Mouse (Mus musculus) embryonic facial prominence, embryonic 11.5 days (tissue): Measurements from ENCODE around the gene Mrto4. TPM values are rescaled to one million over a fixed set of nuclear protein-coding genes. Genes with fewer than 3 reads are reported as not detected.
A peak's percentile ranks its signal among the peaks of the same experiment; 100 is the strongest.

Source experiments
- ATAC-seq: fragments of 200-750 bp; cut with Nextera tagmentation; replicated peaks from 2 replicates; pipeline ENCODE4 v1.8.0; 2017; ENCODE audit warnings: low read depth; ENCODE audit not compliant: insufficient number of reproducible peaks, low FRiP score, low TSS enrichment
- DNase-seq: peaks from one replicate; pipeline ENCODE4 v3.0.0-alpha.2; 2015; ENCODE audit warnings: low spot score
- H3K27ac ChIP-seq: fragments of 300-500 bp; sonication (generic); replicated peaks from 2 replicates; pipeline ENCODE4 v1.5.1; 2014; ENCODE audit warnings: mild to moderate bottlenecking, low read depth, low read length, control low read depth
- H3K27me3 ChIP-seq: fragments of 300-500 bp; sonication (generic); 2 replicates; pipeline ENCODE4 v1.6.1; 2014; ENCODE audit warnings: mild to moderate bottlenecking, low read length, moderate library complexity, mixed read lengths; ENCODE audit not compliant: control insufficient read depth, insufficient read depth
- H3K36me3 ChIP-seq: fragments of 300-500 bp; sonication (generic); replicated peaks from 2 replicates; pipeline ENCODE4 v1.6.1; 2014; ENCODE audit warnings: low read depth, mild to moderate bottlenecking, low read length, moderate library complexity, mixed read lengths; ENCODE audit not compliant: control insufficient read depth, insufficient read depth
- H3K4me1 ChIP-seq: fragments of 300-500 bp; sonication (generic); 2 replicates; pipeline ENCODE4 v1.6.1; 2014; ENCODE audit warnings: low read length, mixed read lengths; ENCODE audit not compliant: control insufficient read depth, insufficient read depth
- H3K4me2 ChIP-seq: fragments of 300-500 bp; sonication (generic); 2 replicates; pipeline ENCODE4 v1.6.1; 2014; ENCODE audit warnings: low read depth, mild to moderate bottlenecking, control low read depth, low read length, moderate library complexity
- H3K4me3 ChIP-seq: fragments of 300-500 bp; sonication (generic); 2 replicates; pipeline ENCODE4 v1.5.1; 2014; ENCODE audit warnings: low read depth, low read length, control low read depth
- H3K9ac ChIP-seq: fragments of 300-500 bp; sonication (generic); replicated peaks from 2 replicates; pipeline ENCODE4 v1.6.1; 2014; ENCODE audit warnings: mild to moderate bottlenecking, control low read depth, low read length
- H3K9me3 ChIP-seq: fragments of 300-500 bp; sonication (generic); replicated peaks from 2 replicates; pipeline ENCODE4 v1.6.1; 2016; ENCODE audit warnings: mild to moderate bottlenecking, low read length, inconsistent platforms, mixed read lengths; ENCODE audit not compliant: control insufficient read depth
- WGBS: fragments of 180-500 bp; shearing (Covaris S2); extraction: QIAGEN DNeasy Blood & Tissue Kit; methylation state at CpG from one replicate; pipeline ENCODE4 v1.1.7; 2014; 5-methylcytosine and 5-hydroxymethylcytosine counted together
- polyA plus RNA-seq: library from polyadenylated mRNA; unstranded; fragments of >200 nt; fragmentation: Nextera tagmentation; extraction: Ambion mirVana; gene quantifications from 2 replicates; pipeline ENCODE4 v1.2.1, GENCODE M21; 2014

The Mrto4 gene
- polyA plus RNA-seq, 1 experiment from 2014 or later: 145 TPM

GRCm38 (mm10) chr4:139360761-139361548 is 8.6 kb upstream of the Mrto4 start:
- Histone ChIP-seq H3K4me3 (no peak overlapping the region), H3K36me3 (peaks cover 3% of the 10 kb centered on the region), H3K4me2 (no peak overlapping the region), H3K4me1 (no peaks in the 10 kb centered on the region), H3K27me3 (no peaks in the 10 kb centered on the region), H3K9me3 (no peaks in the 10 kb centered on the region), H3K27ac (no peak overlapping the region), H3K9ac (no peak overlapping the region)
- ATAC-seq (no peak), DNase-seq (no peak)
- 92% methylated on average over 11 of the region's 11 CpGs for WGBS

- no peaks in the 10 kb centered on the region for H3K27me3 ChIP-seq
- DNase-seq: no peak
- no peak overlapping the region for H3K27ac ChIP-seq
- no peaks in the 10 kb centered on the region for H3K4me1 ChIP-seq
- H3K9me3 ChIP-seq: no peaks in the 10 kb centered on the region
- no peak overlapping the region for H3K9ac ChIP-seq
- H3K4me2 ChIP-seq: no peak overlapping the region
- no peak for ATAC-seq
- WGBS: 91% methylated on average over 3 of the region's 3 CpGs
- H3K36me3 ChIP-seq: peaks cover 3% of the 10 kb centered on the region; the same call in 1 of the 2 replicates
- H3K4me3 ChIP-seq: no peak overlapping the region
Measured at GRCm38 (mm10) chr4:139357211-139357610, 4.8 kb upstream of the Mrto4 start.

GRCm38 (mm10) chr4:139352832-139353231 is 456 bp upstream of the Mrto4 start:
- H3K9me3 ChIP-seq: no peaks in the 10 kb centered on the region
- ATAC-seq: peak; percentile 26; the same call in 1 of the 2 replicates

GRCm38 (mm10) chr4:139345416-139346019 is 6.9 kb downstream of the Mrto4 start:
- ATAC-seq (no peak), DNase-seq (no peak)
- Histone ChIP-seq H3K36me3 (peaks cover 14% of the 10 kb centered on the region), H3K9ac (no peak overlapping the region), H3K9me3 (no peaks in the 10 kb centered on the region), H3K4me1 (no peaks in the 10 kb centered on the region), H3K4me3 (no peak overlapping the region), H3K4me2 (no peak overlapping the region), H3K27me3 (no peaks in the 10 kb centered on the region), H3K27ac (no peak overlapping the region)
- WGBS: 72% methylated on average over 23 of the region's 23 CpGs

More at GRCm38 (mm10) chr4:139352832-139353231, 456 bp upstream of the Mrto4 start:
- H3K27me3 ChIP-seq: no peaks in the 10 kb centered on the region
- H3K4me3 ChIP-seq: peak overlapping the region; percentile 88
- no peak for DNase-seq
- peak overlapping the region; percentile 85 for H3K4me2 ChIP-seq
- H3K9ac ChIP-seq: peak overlapping the region; percentile 95
- under 1% methylated on average over 7 of the region's 7 CpGs for WGBS
- H3K27ac ChIP-seq: no peak overlapping the region; the same call in 1 of the 2 replicates
- peaks cover 3% of the 10 kb centered on the region for H3K4me1 ChIP-seq
- peaks cover 5% of the 10 kb centered on the region for H3K36me3 ChIP-seq

- H3K4me3 ChIP-seq: no peak overlapping the region
- H3K9ac ChIP-seq: no peak overlapping the region
- no peaks in the 10 kb centered on the region for H3K27me3 ChIP-seq
- H3K4me1 ChIP-seq: no peaks in the 10 kb centered on the region
- H3K36me3 ChIP-seq: peaks cover 11% of the 10 kb centered on the region
- no peak overlapping the region for H3K4me2 ChIP-seq
- DNase-seq (no peak), ATAC-seq (no peak)
- no peak overlapping the region for H3K27ac ChIP-seq
- H3K9me3 ChIP-seq: no peaks in the 10 kb centered on the region
- whole genome bisulfite sequencing: 86% methylated on average over 5 of the region's 5 CpGs
Measured at GRCm38 (mm10) chr4:139343718-139344117, 8.7 kb downstream of the Mrto4 start.

GRCm38 (mm10) chr4:139341556-139342233 is 10.7 kb downstream of the Mrto4 start:
- H3K9me3 ChIP-seq: no peaks in the 10 kb centered on the region
- no peak overlapping the region for H3K27ac ChIP-seq
- WGBS: 81% methylated on average over 7 of the region's 7 CpGs
- no peak overlapping the region for H3K9ac ChIP-seq
- ATAC-seq (no peak), DNase-seq (no peak)
- H3K4me2 ChIP-seq: no peak overlapping the region
- no peaks in the 10 kb centered on the region for H3K4me1 ChIP-seq
- H3K36me3 ChIP-seq: peaks cover 4% of the 10 kb centered on the region
- no peak overlapping the region for H3K4me3 ChIP-seq
- no peaks in the 10 kb centered on the region; the same call in 1 of the 2 replicates for H3K27me3 ChIP-seq

- no peak overlapping the region for H3K27ac ChIP-seq
- no peak for DNase-seq
- no peaks in the 10 kb centered on the region for H3K9me3 ChIP-seq
- WGBS: 83% methylated on average over 4 of the region's 4 CpGs
- ATAC-seq: no peak
- H3K4me3 ChIP-seq: no peak overlapping the region
- H3K9ac ChIP-seq: no peak overlapping the region
- H3K27me3 ChIP-seq: no peaks in the 10 kb centered on the region; the same call in 1 of the 2 replicates
- H3K4me1 ChIP-seq: no peaks in the 10 kb centered on the region
- H3K4me2 ChIP-seq: no peak overlapping the region
- H3K36me3 ChIP-seq: no peaks in the 10 kb centered on the region
Measured at GRCm38 (mm10) chr4:139340835-139341234, 11.5 kb downstream of the Mrto4 start.
